Mouse (Mus musculus): Measurements from ENCODE around the gene Rtl1. TPM values are rescaled to one million over a fixed set of nuclear protein-coding genes. Genes with fewer than 3 reads are reported as not detected.

The Rtl1 gene
- polyA plus RNA-seq, 1 experiment from 2014 or later, result 2.6 TPM

DNA sequence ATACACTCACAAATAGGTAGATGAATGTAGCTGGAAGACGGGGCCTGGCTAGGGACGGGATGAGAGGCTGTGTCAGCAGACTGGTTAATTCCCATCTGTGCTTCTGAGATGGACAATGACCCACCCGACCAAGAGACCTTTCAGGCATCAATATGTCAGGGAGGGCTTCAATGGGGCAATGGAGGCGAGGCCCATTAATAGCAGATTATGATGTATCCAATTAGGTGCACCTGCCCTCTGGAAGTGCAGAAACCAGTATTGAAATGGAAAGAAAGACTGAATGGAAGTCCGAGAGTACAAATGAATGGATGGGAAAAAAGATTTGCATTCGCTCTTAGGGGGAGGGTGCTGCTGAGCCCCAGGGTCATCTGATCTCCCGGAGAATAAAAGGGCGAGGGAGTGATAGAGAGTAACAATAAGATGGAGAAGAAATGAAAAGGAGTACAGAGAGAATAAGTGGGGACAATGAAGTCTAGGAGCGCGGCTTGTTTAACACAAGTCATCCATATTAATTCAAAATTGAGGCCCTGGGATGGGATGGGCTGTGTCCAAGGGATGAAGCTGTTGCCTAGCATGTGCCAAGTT, 39.9 kb downstream of the Rtl1 start:
- Histone ChIP-seq H3K4me3 (replicated peaks) (no peak overlapping the region), H3K27me3 (replicated peaks) (no peaks in the 10 kb centered on the region), H3K36me3 (peaks cover 76% of the 10 kb centered on the region), H3K9me3 (replicated peaks) (no peaks in the 10 kb centered on the region), H3K9ac (replicated peaks) (no peak overlapping the region), H3K4me2 (no peak overlapping the region), H3K27ac (replicated peaks) (no peak overlapping the region), H3K4me1 (peaks cover 19% of the 10 kb centered on the region)
- WGBS, result 26% methylated on average over 10 of the region's 10 CpGs
- ATAC-seq (ENCODE audit: low FRiP score), result no peak

DNA sequence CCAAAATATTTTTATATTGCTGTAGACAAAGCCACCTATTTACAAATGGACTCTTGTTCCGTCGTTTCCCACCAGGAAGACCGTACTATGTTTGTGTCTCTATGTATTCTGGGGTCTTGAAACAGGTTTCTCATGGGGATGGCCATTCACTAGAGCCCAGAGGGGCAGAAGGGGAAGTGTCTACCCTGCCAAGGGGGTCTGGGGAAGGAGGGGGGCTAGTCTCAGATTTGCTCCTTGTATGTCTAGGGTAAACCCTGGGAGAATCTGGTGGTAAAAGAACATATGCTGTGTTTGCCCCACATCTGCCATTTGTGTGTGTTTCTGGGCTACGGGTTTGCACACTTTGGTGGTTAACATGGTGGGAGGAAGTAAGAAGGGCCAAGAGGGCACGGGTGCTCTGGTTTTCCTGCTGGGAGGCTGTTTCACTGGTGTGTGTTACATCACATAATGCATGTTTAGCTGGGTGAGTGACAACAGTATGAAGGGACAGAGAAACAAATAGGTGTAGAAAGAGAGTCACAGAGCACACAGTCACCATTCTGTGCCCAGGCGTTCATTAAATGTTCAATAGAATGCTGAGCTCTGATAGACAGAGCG, 41.1 kb downstream of the Rtl1 start:
- Histone ChIP-seq H3K4me1 (peaks cover 19% of the 10 kb centered on the region), H3K9ac (replicated peaks) (no peak overlapping the region), H3K27ac (replicated peaks) (no peak overlapping the region), H3K4me2 (no peak overlapping the region), H3K27me3 (replicated peaks) (no peaks in the 10 kb centered on the region), H3K4me3 (replicated peaks) (no peak overlapping the region), H3K9me3 (replicated peaks) (no peaks in the 10 kb centered on the region), H3K36me3 (peaks cover 81% of the 10 kb centered on the region)
- WGBS, result 72% methylated on average over 7 of the region's 7 CpGs
- no peak for ATAC-seq (ENCODE audit: low FRiP score)

DNA sequence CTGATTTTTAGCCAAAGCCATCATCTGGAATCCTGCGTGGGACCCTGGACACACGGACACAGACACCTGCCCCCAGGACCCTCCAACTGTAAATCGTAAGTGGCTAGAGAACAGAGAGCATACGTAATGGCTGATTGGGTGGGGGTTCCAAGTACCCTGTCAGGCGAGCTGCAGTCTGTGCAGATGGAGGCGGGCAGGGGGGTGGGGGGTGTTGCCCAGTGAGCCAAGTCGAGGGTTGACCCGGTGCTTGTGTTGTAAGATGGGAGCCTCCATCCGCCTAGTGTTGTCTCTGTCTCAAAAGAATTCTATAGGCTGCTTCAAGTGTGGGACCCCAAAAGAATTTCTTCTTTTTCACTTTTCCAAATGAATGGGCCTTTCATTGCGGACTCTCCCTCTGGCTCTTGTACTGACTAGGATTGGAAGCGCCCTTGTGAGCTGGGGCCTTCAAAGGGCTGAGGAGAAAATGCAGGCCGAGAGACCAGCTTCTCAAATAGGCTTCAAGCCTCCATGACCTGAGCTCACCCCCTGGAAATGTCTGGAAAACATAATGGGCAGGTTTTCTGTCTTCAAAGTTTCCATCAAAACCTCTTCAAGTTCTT, 41.8 kb downstream of the Rtl1 start:
- 41% methylated on average over 12 of the region's 12 CpGs for WGBS
- no peak overlapping the region for H3K4me2 ChIP-seq
- H3K36me3 ChIP-seq, result peaks cover 78% of the 10 kb centered on the region
- H3K4me3 ChIP-seq (replicated peaks), result no peak overlapping the region
- ATAC-seq (ENCODE audit: low FRiP score), result no peak
- no peak overlapping the region for H3K9ac ChIP-seq (replicated peaks)
- no peak overlapping the region for H3K27ac ChIP-seq (replicated peaks)
- H3K4me1 ChIP-seq, result peaks cover 21% of the 10 kb centered on the region
- H3K27me3 ChIP-seq (replicated peaks), result no peaks in the 10 kb centered on the region
- no peaks in the 10 kb centered on the region for H3K9me3 ChIP-seq (replicated peaks)

DNA sequence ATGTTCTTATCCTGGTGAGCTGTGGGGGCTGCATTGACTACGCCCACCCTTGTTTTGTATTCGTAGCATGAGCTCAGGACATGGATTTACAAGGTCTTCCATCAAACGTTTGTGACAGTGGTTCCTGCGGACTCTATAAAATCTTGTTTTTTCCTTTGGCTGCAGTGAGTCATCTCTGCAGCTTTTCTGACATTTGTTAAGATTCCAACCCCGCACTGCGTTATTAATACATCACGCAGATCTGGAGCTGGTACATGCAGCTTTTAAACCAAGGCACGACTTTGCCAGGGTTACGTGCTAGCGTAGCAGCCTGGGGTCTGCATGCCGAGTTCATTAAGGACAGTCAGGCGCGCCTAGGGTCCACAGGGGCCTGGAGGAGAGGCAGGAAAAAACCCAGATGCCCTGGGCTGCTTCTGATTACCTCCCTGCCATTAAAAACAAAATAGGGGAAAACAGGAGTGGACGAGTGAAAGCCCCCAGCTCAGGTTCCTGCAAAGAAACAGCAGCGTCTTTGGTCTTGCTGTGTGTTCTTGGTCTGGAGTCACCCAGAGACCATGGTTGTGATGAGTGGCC, 44.2 kb downstream of the Rtl1 start:
- Histone ChIP-seq H3K9ac (replicated peaks) (no peak overlapping the region), H3K4me2 (no peak overlapping the region), H3K27me3 (replicated peaks) (no peaks in the 10 kb centered on the region), H3K4me1 (peaks cover 18% of the 10 kb centered on the region), H3K36me3 (peaks cover 71% of the 10 kb centered on the region), H3K27ac (replicated peaks) (no peak overlapping the region), H3K9me3 (replicated peaks) (no peaks in the 10 kb centered on the region), H3K4me3 (replicated peaks) (no peak overlapping the region)
- 58% methylated on average over 15 of the region's 15 CpGs for WGBS
- ATAC-seq (ENCODE audit: low FRiP score), result no peak

DNA sequence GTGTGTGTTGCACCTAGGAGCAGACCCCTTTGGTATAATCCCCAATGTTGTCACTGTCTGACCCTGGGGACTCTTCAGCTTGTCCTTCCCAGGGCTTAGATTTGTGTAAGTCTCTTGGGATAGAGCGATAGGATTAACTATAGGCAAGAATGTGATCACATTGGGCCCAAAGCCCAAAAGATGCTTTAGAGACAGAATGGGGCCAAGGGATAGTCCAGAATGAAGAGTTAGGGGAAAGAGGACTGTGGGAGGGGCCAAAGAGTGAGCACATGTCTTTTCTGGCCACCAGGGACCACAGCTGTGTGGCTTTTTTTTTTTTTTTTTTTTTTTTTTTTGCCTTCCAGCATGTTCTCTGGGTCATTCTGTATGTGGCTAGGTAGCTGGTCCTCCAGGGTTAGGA, 46.6 kb downstream of the Rtl1 start:
- Histone ChIP-seq H3K4me1 (peaks cover 8% of the 10 kb centered on the region), H3K36me3 (peaks cover 74% of the 10 kb centered on the region), H3K4me2 (no peak overlapping the region), H3K27me3 (replicated peaks) (no peaks in the 10 kb centered on the region), H3K27ac (replicated peaks) (no peak overlapping the region), H3K9ac (replicated peaks) (no peak overlapping the region), H3K9me3 (replicated peaks) (no peaks in the 10 kb centered on the region), H3K4me3 (replicated peaks) (no peak overlapping the region)
- WGBS, result 93% methylated on average over 1 of the region's 1 CpGs
- ATAC-seq (ENCODE audit: low FRiP score), result no peak

DNA sequence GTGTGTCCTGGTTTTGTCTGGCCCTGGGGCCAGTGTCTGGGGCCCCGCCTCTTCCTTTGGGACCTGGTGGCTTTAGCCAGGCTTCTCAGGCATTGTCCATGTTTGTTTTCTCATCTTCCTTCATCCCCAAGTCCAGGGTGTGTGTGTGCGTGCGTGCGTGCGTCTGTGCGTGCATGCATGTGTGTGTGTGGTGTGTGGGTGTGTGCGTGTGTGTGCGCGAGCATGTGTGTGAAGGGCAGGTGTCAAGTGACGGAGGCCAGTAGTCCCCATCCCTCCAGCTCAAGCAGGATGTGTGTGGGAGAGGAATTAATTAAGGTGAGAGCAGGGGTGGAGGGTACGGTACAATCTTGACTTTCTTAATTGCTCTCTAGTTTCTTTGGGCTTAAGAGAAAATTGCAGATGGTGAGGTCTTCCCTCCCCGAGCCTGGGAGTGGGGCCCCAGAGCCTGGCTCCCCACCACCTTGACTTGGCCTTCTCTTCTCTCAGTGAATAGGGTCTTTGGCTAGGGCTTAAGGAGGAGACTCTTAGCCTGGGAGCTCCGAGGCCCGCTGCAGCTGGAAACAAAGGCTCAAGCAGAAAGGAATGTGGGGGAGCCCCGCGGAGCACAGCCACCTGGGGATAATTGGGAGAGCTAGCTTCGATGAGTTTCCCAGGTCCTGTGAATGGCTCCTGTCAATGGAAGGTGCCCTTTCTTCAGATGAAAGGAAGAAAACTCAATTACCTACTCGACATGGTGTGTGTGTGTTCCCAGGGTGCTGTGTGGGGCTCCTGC, 47.2 kb downstream of the Rtl1 start:
- 53% methylated on average over 18 of the region's 18 CpGs for WGBS
- H3K27me3 ChIP-seq (replicated peaks), result no peaks in the 10 kb centered on the region
- no peak overlapping the region for H3K4me3 ChIP-seq (replicated peaks)
- peaks cover 8% of the 10 kb centered on the region; the same call in 1 of the 2 replicates for H3K4me1 ChIP-seq
- no peak for ATAC-seq (ENCODE audit: low FRiP score)
- H3K4me2 ChIP-seq, result no peak overlapping the region
- H3K9me3 ChIP-seq (replicated peaks), result no peaks in the 10 kb centered on the region
- H3K9ac ChIP-seq (replicated peaks), result no peak overlapping the region
- H3K27ac ChIP-seq (replicated peaks), result no peak overlapping the region
- H3K36me3 ChIP-seq, result peaks cover 76% of the 10 kb centered on the region

DNA sequence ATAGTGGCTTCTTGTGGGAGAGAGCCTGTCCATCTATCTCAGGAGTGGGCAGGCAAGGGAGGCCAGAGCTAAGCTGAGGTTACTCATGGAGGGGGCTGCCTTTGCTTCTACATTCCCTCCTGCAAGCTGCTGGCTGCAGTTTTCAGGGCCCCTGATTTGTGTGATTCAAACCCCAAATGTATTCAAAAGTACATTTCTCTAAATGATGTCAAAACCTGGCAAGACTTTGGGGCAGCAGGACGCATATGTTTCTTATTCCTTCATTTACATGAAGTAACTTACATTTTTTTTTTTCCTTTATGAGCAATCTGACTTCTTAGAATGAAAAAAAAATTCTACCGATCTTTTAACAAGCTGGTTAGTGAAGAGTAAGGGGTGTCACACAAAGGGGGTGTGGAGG, 48.4 kb downstream of the Rtl1 start:
- Histone ChIP-seq H3K4me2 (no peak overlapping the region), H3K36me3 (peaks cover 73% of the 10 kb centered on the region), H3K27ac (replicated peaks) (no peak overlapping the region), H3K9me3 (replicated peaks) (no peaks in the 10 kb centered on the region), H3K27me3 (replicated peaks) (no peaks in the 10 kb centered on the region), H3K4me1 (peaks cover 14% of the 10 kb centered on the region), H3K9ac (replicated peaks) (no peak overlapping the region), H3K4me3 (replicated peaks) (no peak overlapping the region)
- ATAC-seq (ENCODE audit: low FRiP score), result no peak
- WGBS, result 54% methylated on average over 2 of the region's 2 CpGs

DNA sequence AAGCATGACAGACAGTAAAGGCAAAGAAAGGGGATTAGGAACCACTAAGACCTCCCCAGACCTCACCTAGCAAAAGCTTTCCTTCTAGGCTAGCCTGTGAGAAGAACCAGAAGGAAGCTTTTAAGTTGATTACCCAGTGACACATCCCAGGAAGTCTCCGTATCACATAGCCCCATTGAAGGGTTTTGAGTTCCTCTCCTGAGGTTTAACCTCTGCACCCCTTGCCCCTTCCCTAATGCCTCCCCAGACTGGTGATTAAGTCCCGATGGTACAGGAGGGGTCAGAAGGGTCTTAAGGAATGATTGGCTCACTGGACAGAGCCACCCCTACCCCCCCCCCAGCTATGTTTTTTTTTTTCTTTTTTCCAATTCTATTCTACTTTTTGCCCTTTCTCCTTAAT, 53.0 kb downstream of the Rtl1 start:
- Histone ChIP-seq H3K36me3 (peaks cover 48% of the 10 kb centered on the region), H3K4me1 (peaks cover 14% of the 10 kb centered on the region), H3K9me3 (replicated peaks) (no peaks in the 10 kb centered on the region), H3K9ac (replicated peaks) (no peak overlapping the region), H3K27me3 (replicated peaks) (no peaks in the 10 kb centered on the region), H3K4me3 (replicated peaks) (no peak overlapping the region), H3K4me2 (no peak overlapping the region), H3K27ac (replicated peaks) (no peak overlapping the region)
- WGBS, result 69% methylated on average over 2 of the region's 2 CpGs
- no peak for ATAC-seq (ENCODE audit: low FRiP score)

DNA sequence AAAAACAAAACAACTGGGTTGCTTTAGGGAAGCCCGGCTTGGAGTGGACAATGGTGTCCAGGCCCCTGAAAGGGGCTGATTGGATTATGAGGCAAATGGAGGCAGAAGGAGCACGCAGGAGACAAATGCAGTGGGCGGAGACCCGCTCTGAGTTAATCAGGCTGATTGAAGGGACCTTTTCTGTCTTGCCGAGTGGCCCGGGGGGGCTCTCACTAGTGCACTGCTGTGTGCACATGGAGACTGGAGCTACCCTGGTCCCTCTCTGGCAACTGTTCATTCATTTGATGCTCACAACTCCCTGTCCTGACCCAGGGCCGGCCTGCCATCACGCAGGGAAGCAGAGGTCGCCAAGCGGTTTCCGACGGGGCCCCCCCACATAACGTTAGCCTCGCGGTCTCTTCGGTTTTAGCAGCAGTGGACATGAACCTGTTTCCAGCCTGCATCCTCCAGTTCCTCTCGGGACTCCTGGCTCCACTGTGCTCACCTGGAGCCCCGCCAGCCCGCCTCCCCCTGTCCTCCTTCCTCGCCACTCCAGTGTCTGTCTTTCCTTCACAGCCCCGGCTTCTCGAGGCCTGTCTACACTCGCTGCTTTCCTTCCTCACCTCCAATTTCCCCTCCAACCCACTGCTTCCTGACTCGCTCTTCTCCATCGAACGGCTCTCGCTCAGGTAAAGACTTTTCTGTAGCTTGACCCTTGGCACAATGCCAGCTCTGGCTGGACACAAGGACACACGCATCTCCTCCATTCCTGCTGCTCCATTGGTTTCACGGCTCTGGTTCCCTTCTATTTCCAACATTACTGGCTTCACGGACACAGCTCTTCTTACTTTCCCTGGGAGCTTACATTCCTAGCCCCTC, 54.0 kb downstream of the Rtl1 start:
- no peak overlapping the region for H3K9ac ChIP-seq (replicated peaks)
- H3K27ac ChIP-seq (replicated peaks), result no peak overlapping the region
- no peak overlapping the region for H3K4me3 ChIP-seq (replicated peaks)
- no peak overlapping the region for H3K4me2 ChIP-seq
- H3K4me1 ChIP-seq, result peaks cover 14% of the 10 kb centered on the region
- no peaks in the 10 kb centered on the region for H3K27me3 ChIP-seq (replicated peaks)
- H3K36me3 ChIP-seq, result peaks cover 42% of the 10 kb centered on the region
- no peak for ATAC-seq (ENCODE audit: low FRiP score)
- no peaks in the 10 kb centered on the region for H3K9me3 ChIP-seq (replicated peaks)
- WGBS, result 62% methylated on average over 30 of the region's 30 CpGs

DNA sequence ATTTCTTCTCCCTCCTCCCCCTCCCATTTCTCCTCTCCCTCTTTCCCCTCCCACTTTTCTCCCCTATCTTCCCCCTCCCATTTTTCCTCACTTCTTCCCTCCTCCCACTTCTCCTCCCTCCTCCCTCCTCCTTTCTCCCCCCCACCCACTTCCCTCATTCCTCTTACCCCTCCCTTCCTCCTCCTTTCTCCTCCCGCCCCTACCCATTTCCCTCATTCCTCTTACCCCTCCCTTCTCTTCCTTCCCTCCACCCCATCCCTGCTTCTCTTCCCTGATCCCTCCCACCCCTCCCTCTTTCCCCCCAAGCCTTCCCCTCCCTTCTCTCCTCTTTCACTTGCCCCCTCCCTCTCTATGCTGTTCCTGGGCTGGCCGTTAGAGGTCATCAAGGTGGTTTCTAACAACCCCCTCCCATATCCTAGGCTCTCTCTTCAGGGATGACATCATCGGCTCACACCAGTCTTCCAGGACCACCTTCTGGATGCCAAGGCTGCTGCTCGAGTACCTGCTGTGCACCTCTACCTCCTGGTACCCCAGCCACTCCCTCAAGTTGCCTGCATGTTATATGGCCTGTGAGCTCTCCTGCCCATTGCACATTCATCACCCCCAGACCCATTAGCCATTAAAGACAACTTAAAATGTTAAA, 56.7 kb downstream of the Rtl1 start:
- no peak overlapping the region for H3K27ac ChIP-seq (replicated peaks)
- ATAC-seq (ENCODE audit: low FRiP score), result peak; percentile 13; the same call in 1 of the 2 replicates
- peak overlapping the region; percentile 37 for H3K4me2 ChIP-seq
- WGBS, result 79% methylated on average over 4 of the region's 4 CpGs
- H3K4me1 ChIP-seq, result peaks cover 14% of the 10 kb centered on the region
- H3K36me3 ChIP-seq, result peaks cover 18% of the 10 kb centered on the region
- H3K9ac ChIP-seq (replicated peaks), result no peak overlapping the region
- no peaks in the 10 kb centered on the region for H3K9me3 ChIP-seq (replicated peaks)
- no peaks in the 10 kb centered on the region for H3K27me3 ChIP-seq (replicated peaks)
- peak overlapping the region; percentile 28 for H3K4me3 ChIP-seq (replicated peaks)
